Mouse (Mus musculus) layer of hippocampus, postnatal 10 days (tissue): ENCODE data around the gene Ak9. TPM values are rescaled to one million over a fixed set of nuclear protein-coding genes. Genes with fewer than 3 reads are reported as not detected.

Source experiments
- DNase-seq, 2 experiments: peaks; one replicate each; pipeline ENCODE4 v3.0.0; 2021; ENCODE audit warnings: low spot score in 2 of 2
- total RNA-seq, 2 experiments: library from RNA; stranded (reverse); gene quantifications; 2 replicates each; pipeline ENCODE4 v1.2.3; 2021

The Ak9 gene
- total RNA-seq, 2 experiments from 2014 or later, result 0.62 to 0.69 TPM

- no peak for DNase-seq
Observed at GRCm38 (mm10) chr10:41450780-41451522, 147.2 kb downstream of the Ak9 start.

GRCm38 (mm10) chr10:41451656-41452055 lies 147.9 kb downstream of the Ak9 start:
- DNase-seq, result no peak

GRCm38 (mm10) chr10:41452791-41453190 lies 149.0 kb downstream of the Ak9 start:
- DNase-seq, result no peak

GRCm38 (mm10) chr10:41459990-41460389 lies 156.2 kb downstream of the Ak9 start:
- no peak for DNase-seq

GRCm38 (mm10) chr10:41460501-41460900 lies 156.7 kb downstream of the Ak9 start:
- no peak for DNase-seq

GRCm38 (mm10) chr10:41461057-41461722 lies 157.4 kb downstream of the Ak9 start:
- peak in 1 of 2 experiments; percentile 17 for DNase-seq

GRCm38 (mm10) chr10:41464401-41464955 lies 160.7 kb downstream of the Ak9 start:
- peak in 1 of 2 experiments; percentile 14 for DNase-seq

GRCm38 (mm10) chr10:41467325-41467724 lies 163.5 kb downstream of the Ak9 start:
- no peak for DNase-seq

GRCm38 (mm10) chr10:41470693-41471092 lies 166.9 kb downstream of the Ak9 start:
- DNase-seq, result no peak

- DNase-seq, result no peak
Observed at GRCm38 (mm10) chr10:41472534-41472933, 168.8 kb downstream of the Ak9 start.

GRCm38 (mm10) chr10:41472962-41473481 lies 169.2 kb downstream of the Ak9 start:
- DNase-seq, result no peak

- no peak for DNase-seq
Observed at GRCm38 (mm10) chr10:41473782-41474468, 170.1 kb downstream of the Ak9 start.

GRCm38 (mm10) chr10:41474981-41475391 lies 171.2 kb downstream of the Ak9 start:
- no peak for DNase-seq

- peak; percentile 63 to 72 for DNase-seq
Observed at GRCm38 (mm10) chr10:41476171-41477017, 172.6 kb downstream of the Ak9 start, which contains the start of gene Mical1. TSS of gene Mical1 (plus strand) at chr10:41476314.

- DNase-seq, result peak in 1 of 2 experiments; percentile 36
Observed at GRCm38 (mm10) chr10:41477018-41477277, 173.2 kb downstream of the Ak9 start.

GRCm38 (mm10) chr10:41477278-41478181 lies 173.8 kb downstream of the Ak9 start:
- peak; percentile 51 to 60 for DNase-seq

GRCm38 (mm10) chr10:41479961-41480360 lies 176.2 kb downstream of the Ak9 start:
- no peak for DNase-seq

- DNase-seq, result peak in 1 of 2 experiments; percentile 13
Observed at GRCm38 (mm10) chr10:41480938-41481880, 177.4 kb downstream of the Ak9 start.
